Mouse (Mus musculus) liver, embryonic 14.5 days (tissue): ENCODE results near the gene Xrcc5. TPM values are rescaled to one million over a fixed set of nuclear protein-coding genes. Genes with fewer than 3 reads are reported as not detected.

Experiments
- ATAC-seq: fragments of 200-750 bp; cut with Nextera tagmentation; 2 replicates; pipeline ENCODE4 v1.8.0; 2017; ENCODE audit warnings: moderate number of reproducible peaks, mild to moderate bottlenecking, moderate library complexity; ENCODE audit not compliant: insufficient read depth
- DNase-seq, 3 experiments: peaks; one replicate each; pipeline ENCODE4 v3.0.0-alpha.2; 2012 to 2013; ENCODE audit warnings: low read depth in 3 of 3, low spot score in 3 of 3
- H3K27ac ChIP-seq: fragments of 300-500 bp; sonication (generic); 2 replicates; pipeline ENCODE4 v1.5.1; 2014; ENCODE audit warnings: moderate library complexity, mild to moderate bottlenecking, control low read depth, inconsistent platforms
- H3K27me3 ChIP-seq: fragments of 300-500 bp; sonication (generic); 2 replicates; pipeline ENCODE4 v1.6.1; 2014; ENCODE audit warnings: mild to moderate bottlenecking, low read length, moderate library complexity; ENCODE audit not compliant: control insufficient read depth, insufficient read depth
- H3K36me3 ChIP-seq: fragments of 300-500 bp; sonication (generic); replicated peaks from 2 replicates; pipeline ENCODE4 v1.6.1; 2014; ENCODE audit warnings: low read depth; ENCODE audit not compliant: control insufficient read depth, insufficient read depth
- H3K4me1 ChIP-seq, 2 experiments: fragments of 200-500 bp in 1 of 2; fragments of 300-500 bp in 1 of 2; sonication (generic) in 1 of 2; replicated peaks; 2 replicates each; pipeline ENCODE4 v1.6.1; 2012 to 2014; ENCODE audit warnings: antibody characterized with exemption in 1 of 2, inconsistent platforms in 1 of 2, low read length in 1 of 2; ENCODE audit not compliant: control insufficient read depth in 2 of 2, insufficient read depth in 2 of 2
- H3K4me2 ChIP-seq: fragments of 300-500 bp; sonication (generic); 2 replicates; pipeline ENCODE4 v1.6.1; 2014; ENCODE audit warnings: low read depth, mild to moderate bottlenecking, control low read depth, moderate library complexity
- H3K4me3 ChIP-seq, 2 experiments: fragments of 200-500 bp in 1 of 2; fragments of 300-500 bp in 1 of 2; sonication (generic) in 1 of 2; 2 replicates each; pipeline ENCODE4 v1.5.1; 2012 to 2014; ENCODE audit warnings: low read depth in 2 of 2, low read length in 2 of 2, mild to moderate bottlenecking in 2 of 2, control low read depth in 1 of 2, inconsistent platforms in 1 of 2, moderate library complexity in 1 of 2; ENCODE audit not compliant: insufficient read depth in 1 of 2
- H3K9ac ChIP-seq: fragments of 300-500 bp; sonication (generic); replicated peaks from 2 replicates; pipeline ENCODE4 v1.6.1; 2014; ENCODE audit warnings: mild to moderate bottlenecking, control low read depth, moderate library complexity
- H3K9me3 ChIP-seq: fragments of 300-500 bp; sonication (generic); 2 replicates; pipeline ENCODE4 v1.6.1; 2016; ENCODE audit warnings: low read length, mixed read lengths; ENCODE audit not compliant: control insufficient read depth
- CTCF ChIP-seq: IDR thresholded peaks from 2 replicates; pipeline ENCODE4 v1.5.1; 2016; ENCODE audit warnings: antibody characterized with exemption, low read depth, control low read depth
- EP300 ChIP-seq: IDR thresholded peaks from 2 replicates; pipeline ENCODE4 v1.6.1; 2016; ENCODE audit warnings: antibody characterized with exemption, low read depth
- WGBS: fragments of 180-500 bp; shearing (Covaris S2); extraction: QIAGEN DNeasy Blood & Tissue Kit; methylation state at CpG from one replicate; pipeline ENCODE4 v1.1.7; 2014; ENCODE audit not compliant: insufficient replicate concordance; 5-methylcytosine and 5-hydroxymethylcytosine counted together
- polyA plus RNA-seq, 2 experiments: library from polyadenylated mRNA; depleted of rRNA in 1 of 2; stranded (reverse) in 1 of 2; unstranded in 1 of 2; fragments of >200 nt; fragmentation: Nextera tagmentation in 1 of 2; extraction: Ambion mirVana in 1 of 2; gene quantifications; 2 replicates each; pipeline versions ENCODE4 v1.2.1 to v1.2.3; 2012 to 2014

Gene Xrcc5
- polyA plus RNA-seq, 2 experiments = 8.9 to 17.6 TPM

DNA sequence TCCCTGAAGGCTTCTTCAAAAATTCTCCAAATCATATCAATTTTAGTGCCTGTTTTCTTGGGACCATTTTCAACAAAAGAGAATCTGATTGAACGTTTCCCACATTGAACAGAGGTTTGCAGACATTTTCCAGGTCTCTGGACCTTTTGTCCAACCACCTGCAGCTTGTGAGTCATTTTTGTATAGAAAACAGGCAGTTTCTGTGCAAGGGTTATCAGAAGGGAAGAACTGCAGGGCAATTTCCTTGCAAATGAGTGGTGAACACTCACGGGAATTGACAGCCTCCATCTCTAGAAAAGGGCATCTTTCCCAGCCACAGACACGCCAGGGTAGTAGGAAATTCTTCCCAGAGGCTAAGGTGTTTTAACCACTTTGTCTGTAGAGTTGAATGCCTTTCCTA, 980 bp upstream of the Xrcc5 start:
- Histone ChIP-seq H3K9ac (peak overlapping the region; percentile 75; the same call in 1 of the 2 replicates), H3K36me3 (no peaks in the 10 kb centered on the region), H3K27ac (no peak overlapping the region), H3K4me1 (peaks cover 0 to 6% of the 10 kb centered on the region in 2 experiments; a peak in 2 of 4 replicates), H3K27me3 (no peaks in the 10 kb centered on the region), H3K4me3 (no peak overlapping the region), H3K9me3 (no peaks in the 10 kb centered on the region), H3K4me2 (peak overlapping the region; percentile 91)
- 50% methylated on average over 3 of the region's 3 CpGs for WGBS
- TF ChIP-seq EP300 (no peak), CTCF (no peak)
- ATAC-seq (no peak), DNase-seq (no peak)

DNA sequence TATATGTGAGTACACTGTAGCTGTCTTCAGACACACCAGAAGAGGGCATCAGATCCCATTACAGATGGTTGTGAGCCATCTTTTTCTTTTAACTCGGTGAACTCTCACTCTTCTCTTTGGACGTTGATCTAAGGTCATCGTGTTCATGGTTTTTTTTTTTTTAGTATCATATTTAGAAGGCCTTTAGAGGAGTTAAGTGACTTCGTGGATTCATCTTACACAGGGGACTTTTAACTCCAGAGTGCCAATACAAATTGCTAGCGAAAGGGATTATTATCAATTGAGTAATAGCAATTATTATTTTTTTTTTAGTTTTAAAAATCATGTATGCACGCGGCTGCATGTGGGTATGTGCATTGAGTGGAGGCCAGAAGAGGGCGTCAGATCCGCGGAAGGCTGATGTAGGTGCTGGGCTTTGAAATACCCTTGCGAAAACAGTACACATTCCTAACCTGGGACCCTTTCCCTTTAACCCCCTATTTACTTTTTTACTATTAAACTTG, 491 bp upstream of the Xrcc5 start:
- H3K9ac ChIP-seq = peak overlapping the region; percentile 75
- 2% methylated on average over 11 of the region's 11 CpGs for WGBS
- peaks cover 0 to 6% of the 10 kb centered on the region in 2 experiments; a peak in 2 of 4 replicates for H3K4me1 ChIP-seq
- ATAC-seq (peak; percentile 80), DNase-seq (peak in 1 of 3 experiments; percentile 29)
- H3K27ac ChIP-seq = peak overlapping the region; percentile 83
- TF ChIP-seq EP300 (0 out of 2 replicates have a peak, but pooled peaks have one; percentile 12), CTCF (peak; percentile 71)
- H3K9me3 ChIP-seq = no peaks in the 10 kb centered on the region
- peak overlapping the region; percentile 77 to 97; a peak in 3 of 4 replicates for H3K4me3 ChIP-seq
- no peaks in the 10 kb centered on the region for H3K36me3 ChIP-seq
- H3K27me3 ChIP-seq = no peaks in the 10 kb centered on the region
- peak overlapping the region; percentile 91 for H3K4me2 ChIP-seq

DNA sequence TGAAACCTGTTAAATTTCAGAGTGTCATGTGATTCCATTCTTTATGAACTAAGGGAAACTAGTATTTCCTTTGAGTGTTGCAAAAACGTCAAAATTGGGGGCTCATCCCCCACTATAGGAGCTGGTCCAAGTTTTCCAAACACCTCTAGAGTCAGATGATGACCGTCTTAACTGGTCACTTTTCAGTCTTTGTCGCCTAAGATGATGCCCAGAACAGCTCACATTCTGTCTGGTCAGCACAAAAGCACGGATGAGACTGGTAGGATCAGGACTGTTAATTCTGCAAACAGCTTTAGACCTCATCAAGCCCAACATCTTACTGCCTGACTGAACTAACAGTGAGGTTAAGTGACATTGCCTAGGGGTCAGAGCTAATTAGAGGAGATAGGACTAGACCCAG, 1.7 kb downstream of the Xrcc5 start:
- H3K4me3 ChIP-seq = no peak overlapping the region
- H3K4me1 ChIP-seq = peaks cover 0 to 6% of the 10 kb centered on the region in 2 experiments; a peak in 2 of 4 replicates
- H3K27ac ChIP-seq = no peak overlapping the region
- no peaks in the 10 kb centered on the region for H3K27me3 ChIP-seq
- no peaks in the 10 kb centered on the region for H3K9me3 ChIP-seq
- ATAC-seq (no peak), DNase-seq (no peak)
- WGBS = 61% methylated on average over 4 of the region's 4 CpGs
- H3K9ac ChIP-seq = no peak overlapping the region
- no peaks in the 10 kb centered on the region for H3K36me3 ChIP-seq
- H3K4me2 ChIP-seq = no peak overlapping the region
- TF ChIP-seq EP300 = no peak
- TF ChIP-seq CTCF = no peak

DNA sequence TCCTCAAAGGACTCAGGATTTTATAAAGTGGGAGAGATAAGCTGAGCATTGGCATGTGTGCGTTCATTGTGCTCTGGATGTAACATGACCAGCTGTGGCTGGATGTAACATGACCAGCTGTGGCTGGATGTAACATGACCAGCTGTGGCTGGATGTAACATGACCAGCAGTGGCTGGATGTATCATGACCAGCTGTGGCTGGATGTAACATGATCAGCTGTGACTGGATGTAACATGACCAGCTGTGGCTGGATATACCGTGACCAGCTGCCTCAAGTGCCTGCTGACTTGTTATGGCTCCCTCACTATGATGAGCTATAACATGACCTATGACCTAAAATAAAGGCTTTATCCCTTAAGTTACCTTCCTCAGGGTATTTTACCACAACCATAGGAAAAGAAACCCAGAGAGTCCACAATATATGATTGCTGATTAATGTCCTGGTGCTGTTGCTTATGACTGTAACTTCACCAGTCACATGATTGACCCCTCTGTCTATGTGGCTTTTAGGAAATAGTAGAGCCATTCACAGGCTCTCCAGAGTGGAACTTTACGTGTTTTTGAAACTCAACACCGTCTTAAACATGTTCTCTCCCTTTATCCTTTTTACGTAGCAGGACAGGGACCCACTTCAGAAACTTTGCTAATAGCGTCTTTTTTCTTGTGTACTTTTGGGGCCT, 2.7 kb downstream of the Xrcc5 start:
- no peak overlapping the region for H3K27ac ChIP-seq
- H3K9me3 ChIP-seq = no peaks in the 10 kb centered on the region
- H3K27me3 ChIP-seq = no peaks in the 10 kb centered on the region
- peaks cover 0 to 6% of the 10 kb centered on the region in 2 experiments; a peak in 2 of 4 replicates for H3K4me1 ChIP-seq
- TF ChIP-seq EP300 = no peak
- TF ChIP-seq CTCF = no peak
- no peak overlapping the region for H3K9ac ChIP-seq
- no peaks in the 10 kb centered on the region for H3K36me3 ChIP-seq
- no peak overlapping the region for H3K4me3 ChIP-seq
- 81% methylated on average over 6 of the region's 6 CpGs for WGBS
- DNase-seq (no peak), ATAC-seq (no peak)
- H3K4me2 ChIP-seq = no peak overlapping the region

DNA sequence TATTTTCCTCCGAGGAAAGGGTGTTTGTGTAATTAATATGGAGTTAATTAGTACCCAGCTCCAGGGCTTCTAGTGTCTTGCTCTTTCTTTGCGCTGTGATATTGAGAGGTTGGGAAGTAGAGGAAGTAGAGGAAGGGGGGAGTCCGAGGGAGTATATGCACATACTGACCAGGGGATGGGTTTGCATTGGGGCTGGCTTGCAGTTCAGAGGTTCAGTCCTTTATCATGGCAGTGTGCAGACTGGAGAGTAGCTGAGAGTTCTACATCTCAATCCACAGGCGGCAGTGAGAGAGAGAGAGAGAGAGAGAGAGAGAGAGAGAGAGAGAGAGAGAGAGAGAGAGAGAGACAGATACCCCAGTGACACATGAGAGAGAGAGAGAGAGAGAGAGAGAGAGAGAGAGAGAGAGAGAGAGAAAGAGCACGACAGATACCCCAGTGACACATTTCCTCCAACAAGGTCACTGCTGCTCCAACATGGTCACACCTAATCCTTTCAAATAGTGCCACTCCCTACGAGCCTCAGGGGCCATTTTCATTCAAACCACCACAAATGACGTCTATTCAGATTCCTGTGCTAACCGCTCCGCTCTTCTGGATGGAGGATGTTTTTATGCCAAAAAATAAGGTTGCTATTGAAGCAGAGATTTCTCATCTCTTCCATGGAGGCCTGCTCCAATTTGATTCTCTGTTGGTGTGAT, 5.6 kb downstream of the Xrcc5 start:
- Histone ChIP-seq H3K27ac (no peak overlapping the region), H3K9me3 (no peaks in the 10 kb centered on the region), H3K9ac (no peak overlapping the region), H3K4me3 (no peak overlapping the region), H3K4me1 (peaks cover 0 to 4% of the 10 kb centered on the region in 2 experiments; a peak in 2 of 4 replicates), H3K36me3 (no peaks in the 10 kb centered on the region), H3K4me2 (no peak overlapping the region), H3K27me3 (no peaks in the 10 kb centered on the region)
- TF ChIP-seq CTCF (no peak), EP300 (no peak)
- DNase-seq = no peak
- no peak for ATAC-seq
- 79% methylated on average over 9 of the region's 9 CpGs for WGBS
